Mouse (Mus musculus): ENCODE results near the gene Wdr47. TPM values are rescaled to one million over a fixed set of nuclear protein-coding genes. Genes with fewer than 3 reads are reported as not detected.

Wdr47 gene
- polyA plus RNA-seq, 1 experiment: 0.11 TPM

DNA sequence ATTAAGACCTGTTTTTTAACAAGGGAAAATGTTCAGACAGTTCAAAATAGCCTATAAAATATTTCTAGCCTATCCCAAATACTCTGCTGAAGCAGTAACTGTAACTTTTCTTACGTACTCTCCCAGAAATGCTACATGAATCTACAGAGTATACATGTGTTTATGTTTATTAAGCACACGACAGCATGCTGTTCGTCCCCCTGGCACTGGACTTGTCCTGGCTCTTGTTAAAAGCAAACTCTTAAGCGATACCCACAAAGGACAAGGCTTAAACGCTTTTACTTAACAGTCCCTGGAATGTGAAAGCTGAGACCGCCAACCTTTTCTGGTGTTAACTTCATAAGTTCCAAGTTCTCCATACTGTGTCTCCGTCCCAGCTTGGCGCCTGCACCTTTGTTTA lies 98.4 kb downstream of the Wdr47 start:
- no peak overlapping the region for H3K4me3 ChIP-seq (replicated peaks)
- no peak for TF ChIP-seq GATA1 (IDR thresholded peaks at IDR 0.05; ENCODE audit: low read length)
- TF ChIP-seq TAL1 (IDR thresholded peaks at IDR 0.05; ENCODE audit: low read length): no peak
- H3K4me1 ChIP-seq (ENCODE audit: control insufficient read depth): no peaks in the 10 kb centered on the region
- no peaks in the 10 kb centered on the region for H3K9me3 ChIP-seq (ENCODE audit: control insufficient read depth, low read length)
- H3K36me3 ChIP-seq (ENCODE audit: control insufficient read depth): peaks cover 77% of the 10 kb centered on the region
- no peaks in the 10 kb centered on the region for H3K27me3 ChIP-seq (ENCODE audit: control insufficient read depth)

DNA sequence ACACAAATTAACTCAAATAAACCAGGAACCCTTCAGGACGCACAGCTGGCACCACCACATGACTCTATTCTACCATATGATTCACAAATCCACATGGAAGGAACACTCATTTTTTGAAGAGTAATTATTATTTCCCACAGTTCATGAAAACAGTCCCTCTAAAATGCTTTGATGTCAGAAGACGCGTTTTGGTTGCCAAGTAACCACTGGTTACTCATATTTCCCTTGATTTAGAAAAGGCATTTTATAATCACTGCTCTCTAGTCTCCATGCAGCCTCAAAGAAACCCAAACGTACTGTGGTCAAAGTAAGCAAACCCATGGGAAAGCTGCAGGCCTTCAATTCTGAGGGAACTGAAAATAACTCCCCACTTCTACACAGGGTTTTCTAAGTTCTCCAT lies 98.9 kb downstream of the Wdr47 start:
- H3K9me3 ChIP-seq (ENCODE audit: control insufficient read depth, low read length): no peaks in the 10 kb centered on the region
- H3K4me3 ChIP-seq (replicated peaks): no peak overlapping the region
- H3K36me3 ChIP-seq (ENCODE audit: control insufficient read depth): peaks cover 79% of the 10 kb centered on the region
- H3K4me1 ChIP-seq (ENCODE audit: control insufficient read depth): no peaks in the 10 kb centered on the region
- no peaks in the 10 kb centered on the region for H3K27me3 ChIP-seq (ENCODE audit: control insufficient read depth)
- TF ChIP-seq TAL1 (IDR thresholded peaks at IDR 0.05; ENCODE audit: low read length) (no peak), GATA1 (IDR thresholded peaks at IDR 0.05; ENCODE audit: low read length) (no peak)

DNA sequence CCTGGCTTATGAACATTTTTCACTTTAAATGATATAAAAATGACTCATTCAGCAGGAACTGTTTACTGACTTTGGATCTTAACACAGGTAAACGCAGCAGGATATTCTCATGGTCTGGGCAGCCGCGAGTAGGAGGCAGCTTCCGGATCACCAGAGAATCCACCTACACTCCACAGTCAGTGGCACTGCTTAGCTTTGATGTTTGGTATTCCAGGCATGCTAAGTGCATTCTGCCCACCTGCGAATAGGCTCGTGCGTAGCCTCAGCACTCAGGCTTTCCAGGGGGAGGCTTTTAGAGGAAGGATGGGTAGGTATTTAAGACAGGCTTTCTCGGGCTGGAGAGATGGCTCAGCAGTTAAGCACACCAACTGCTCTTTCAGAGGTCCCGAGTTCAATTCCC lies 103.2 kb downstream of the Wdr47 start:
- Histone ChIP-seq H3K36me3 (ENCODE audit: control insufficient read depth) (peaks cover 79% of the 10 kb centered on the region), H3K4me3 (replicated peaks) (no peak overlapping the region), H3K4me1 (ENCODE audit: control insufficient read depth) (peaks cover 9% of the 10 kb centered on the region), H3K27me3 (ENCODE audit: control insufficient read depth) (no peaks in the 10 kb centered on the region), H3K9me3 (ENCODE audit: control insufficient read depth, low read length) (no peaks in the 10 kb centered on the region)
- TF ChIP-seq TAL1 (IDR thresholded peaks at IDR 0.05; ENCODE audit: low read length) (no peak), GATA1 (IDR thresholded peaks at IDR 0.05; ENCODE audit: low read length) (no peak)

Other genes starting within 250 kb of the Wdr47 start
- gene Mybphl, start 226.4 kb upstream of the Wdr47 start, polyA plus RNA-seq (2012): not detected in 2 replicates
- 8.4 and 10.1 TPM in 2 replicates for gene Psrc1, start 207.4 kb upstream of the Wdr47 start, polyA plus RNA-seq (2012)
- 0.15 and 0.33 TPM in 2 replicates for gene Celsr2, start 175.7 kb upstream of the Wdr47 start, polyA plus RNA-seq (2012)
- 14.4 and 14.8 TPM in 2 replicates for gene Sars, start 146.1 kb upstream of the Wdr47 start, polyA plus RNA-seq (2012)
- gene 1700013F07Rik, start 57.1 kb upstream of the Wdr47 start, polyA plus RNA-seq (2012): not detected in 2 replicates
- gene 5330417C22Rik, start 54.7 kb upstream of the Wdr47 start, polyA plus RNA-seq (2012): 0.01 TPM in 1 of 2 replicates, not detected in the other
- gene Tmem167b, start 28.8 kb upstream of the Wdr47 start, polyA plus RNA-seq (2012): 0.21 and 0.23 TPM in 2 replicates
- 0.03 TPM in 1 of 2 replicates, not detected in the other for gene Taf13, start 19.6 kb upstream of the Wdr47 start, polyA plus RNA-seq (2012)
- gene Clcc1, start 62.6 kb downstream of the Wdr47 start, polyA plus RNA-seq (2012): 0.74 and 0.84 TPM in 2 replicates
- 2.1 and 2.9 TPM in 2 replicates for gene Gpsm2, start 131.0 kb downstream of the Wdr47 start, polyA plus RNA-seq (2012)
- 0.01 and 0.04 TPM in 2 replicates for gene Aknad1, start 148.4 kb downstream of the Wdr47 start, polyA plus RNA-seq (2012)
- gene Stxbp3, start 249.2 kb downstream of the Wdr47 start, polyA plus RNA-seq (2012): 0.14 and 0.74 TPM in 2 replicates

Measured in erythroblast, embryonic 14.5 days (primary cell).